Mouse (Mus musculus) intestine, postnatal 0 days (tissue): Measurements from ENCODE around the gene Fam227a. TPM values are rescaled to one million over a fixed set of nuclear protein-coding genes. Genes with fewer than 3 reads are reported as not detected.
"Not testable (repeated sequence)": the region's sequence is repeated elsewhere in the genome, so short reads cannot be mapped to it uniquely, and the experiment has no call there.

Source experiments
- ATAC-seq: fragments of 200-750 bp; cut with Nextera tagmentation; 2 replicates; pipeline ENCODE4 v1.8.0; 2017; ENCODE audit warnings: mild to moderate bottlenecking, moderate TSS enrichment, moderate library complexity
- H3K27ac ChIP-seq: fragments of 300-500 bp; sonication (generic); 2 replicates; pipeline ENCODE4 v1.5.1; 2014; ENCODE audit warnings: mild to moderate bottlenecking, low read depth, low read length, moderate library complexity
- H3K27me3 ChIP-seq: fragments of 300-500 bp; sonication (generic); replicated peaks from 2 replicates; pipeline ENCODE4 v1.6.1; 2014; ENCODE audit warnings: low read length, mixed read lengths; ENCODE audit not compliant: control insufficient read depth, insufficient read depth
- H3K36me3 ChIP-seq: fragments of 300-500 bp; sonication (generic); 2 replicates; pipeline ENCODE4 v1.6.1; 2014; ENCODE audit warnings: mild to moderate bottlenecking, moderate library complexity; ENCODE audit not compliant: control insufficient read depth, insufficient read depth
- H3K4me1 ChIP-seq: fragments of 300-500 bp; sonication (generic); replicated peaks from 2 replicates; pipeline ENCODE4 v1.6.1; 2014; ENCODE audit warnings: antibody characterized with exemption, low read length, mixed read lengths; ENCODE audit not compliant: control insufficient read depth, insufficient read depth
- H3K4me2 ChIP-seq: fragments of 300-500 bp; sonication (generic); replicated peaks from 2 replicates; pipeline ENCODE4 v1.6.1; 2014; ENCODE audit warnings: low read depth, mild to moderate bottlenecking, moderate library complexity
- H3K4me3 ChIP-seq: fragments of 300-500 bp; sonication (generic); 2 replicates; pipeline ENCODE4 v1.5.1; 2014; ENCODE audit warnings: low read depth, low read length
- H3K9ac ChIP-seq: fragments of 300-500 bp; sonication (generic); 2 replicates; pipeline ENCODE4 v1.6.1; 2014; ENCODE audit warnings: mild to moderate bottlenecking, low read depth, low read length
- H3K9me3 ChIP-seq: fragments of 300-500 bp; sonication (generic); 2 replicates; pipeline ENCODE4 v1.6.1; 2016; ENCODE audit warnings: mixed run types; ENCODE audit not compliant: control insufficient read depth
- CTCF ChIP-seq: sonication (generic); IDR thresholded peaks from 2 replicates; pipeline ENCODE4 v1.5.1; 2016; ENCODE audit warnings: low read depth, mild to moderate bottlenecking, control low read depth, antibody characterized with exemption, moderate library complexity
- WGBS: fragments of 180-500 bp; shearing (Covaris S2); extraction: QIAGEN DNeasy Blood & Tissue Kit; methylation state at CpG from one replicate; pipeline ENCODE4 v1.1.7; 2014; 5-methylcytosine and 5-hydroxymethylcytosine counted together
- polyA plus RNA-seq: library from polyadenylated mRNA; unstranded; fragments of >200 nt; fragmentation: Nextera tagmentation; extraction: Ambion mirVana; gene quantifications from 2 replicates; pipeline ENCODE4 v1.2.1, GENCODE M21; 2015

Fam227a gene
- polyA plus RNA-seq, 1 experiment from 2014 or later, result 0.27 TPM

- no peak overlapping the region for H3K4me2 ChIP-seq
- no peaks in the 10 kb centered on the region for H3K9me3 ChIP-seq
- peaks cover 38% of the 10 kb centered on the region for H3K36me3 ChIP-seq
- WGBS, result 55% methylated on average over 2 of the region's 2 CpGs
- H3K4me1 ChIP-seq, result peaks cover 3% of the 10 kb centered on the region; the same call in 1 of the 2 replicates
- H3K4me3 ChIP-seq, result no peak overlapping the region
- TF ChIP-seq CTCF, result no peak
- no peak overlapping the region for H3K27ac ChIP-seq
- H3K9ac ChIP-seq, result no peak overlapping the region
- no peak for ATAC-seq
- no peaks in the 10 kb centered on the region for H3K27me3 ChIP-seq
These were observed 19.2 kb upstream of the Fam227a start for GRCm38 (mm10) chr15:79677936-79678335.

DNA sequence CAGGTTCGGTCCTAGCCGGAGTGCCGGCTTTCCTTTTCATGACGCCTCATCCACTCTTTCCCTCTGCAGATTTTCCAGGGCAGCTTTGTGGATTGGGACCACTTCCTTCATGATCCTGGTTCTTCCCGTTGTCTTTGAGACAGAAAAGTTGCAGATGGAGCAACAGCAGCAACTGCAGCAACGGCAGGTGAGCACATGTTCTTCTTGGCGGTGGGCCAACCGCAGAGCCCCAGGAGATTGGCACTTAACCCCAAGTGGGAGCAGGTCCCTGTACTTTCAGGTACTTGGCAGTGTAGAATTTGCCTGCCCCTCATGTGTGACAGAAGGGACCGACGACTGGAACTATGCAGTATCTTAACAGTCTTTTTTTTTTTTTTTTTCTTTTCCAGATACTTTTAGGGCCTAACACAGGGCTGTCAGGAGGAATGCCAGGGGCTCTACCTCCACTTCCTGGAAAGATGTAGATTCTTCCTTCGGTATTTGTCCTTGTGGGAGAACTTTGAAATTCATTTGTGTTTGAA, 13.1 kb upstream of the Fam227a start:
- H3K4me1 ChIP-seq, H3K9me3 ChIP-seq, ATAC-seq, H3K9ac ChIP-seq, H3K27ac ChIP-seq, H3K27me3 ChIP-seq: not testable (repeated sequence)
- H3K36me3 ChIP-seq, result peaks cover 38% of the 10 kb centered on the region
- H3K4me3 ChIP-seq, result peak overlapping the region; percentile 88; the same call in 1 of the 2 replicates
- WGBS, result 62% methylated on average over 11 of the region's 11 CpGs
- H3K4me2 ChIP-seq, result peak overlapping the region; percentile 81

DNA sequence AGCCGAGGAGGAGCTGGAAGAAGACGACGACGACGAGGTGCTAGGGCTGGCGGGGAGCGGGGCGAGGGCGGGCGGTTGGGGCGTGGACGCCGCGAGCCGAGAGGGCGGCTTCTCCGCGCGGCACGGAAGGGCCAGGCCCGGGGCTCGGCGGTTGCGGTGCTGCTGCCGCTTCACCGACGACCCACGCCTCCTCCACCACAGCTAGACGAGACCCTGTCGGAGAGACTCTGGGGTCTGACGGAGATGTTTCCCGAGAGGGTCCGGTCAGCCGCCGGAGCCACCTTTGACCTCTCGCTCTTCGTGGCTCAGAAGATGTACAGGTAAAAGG, 12.2 kb upstream of the Fam227a start:
- peak; percentile 50 for ATAC-seq
- Histone ChIP-seq H3K9me3 (no peaks in the 10 kb centered on the region), H3K27ac (peak overlapping the region; percentile 71), H3K4me2 (peak overlapping the region; percentile 81), H3K36me3 (peaks cover 30% of the 10 kb centered on the region), H3K4me1 (0 out of 2 replicates have a peak, but pooled peaks cover 3% of the 10 kb centered on the region), H3K27me3 (no peaks in the 10 kb centered on the region), H3K4me3 (peak overlapping the region; percentile 88), H3K9ac (peak overlapping the region; percentile 86)
- under 1% methylated on average over 37 of the region's 37 CpGs for WGBS
- no peak for TF ChIP-seq CTCF

DNA sequence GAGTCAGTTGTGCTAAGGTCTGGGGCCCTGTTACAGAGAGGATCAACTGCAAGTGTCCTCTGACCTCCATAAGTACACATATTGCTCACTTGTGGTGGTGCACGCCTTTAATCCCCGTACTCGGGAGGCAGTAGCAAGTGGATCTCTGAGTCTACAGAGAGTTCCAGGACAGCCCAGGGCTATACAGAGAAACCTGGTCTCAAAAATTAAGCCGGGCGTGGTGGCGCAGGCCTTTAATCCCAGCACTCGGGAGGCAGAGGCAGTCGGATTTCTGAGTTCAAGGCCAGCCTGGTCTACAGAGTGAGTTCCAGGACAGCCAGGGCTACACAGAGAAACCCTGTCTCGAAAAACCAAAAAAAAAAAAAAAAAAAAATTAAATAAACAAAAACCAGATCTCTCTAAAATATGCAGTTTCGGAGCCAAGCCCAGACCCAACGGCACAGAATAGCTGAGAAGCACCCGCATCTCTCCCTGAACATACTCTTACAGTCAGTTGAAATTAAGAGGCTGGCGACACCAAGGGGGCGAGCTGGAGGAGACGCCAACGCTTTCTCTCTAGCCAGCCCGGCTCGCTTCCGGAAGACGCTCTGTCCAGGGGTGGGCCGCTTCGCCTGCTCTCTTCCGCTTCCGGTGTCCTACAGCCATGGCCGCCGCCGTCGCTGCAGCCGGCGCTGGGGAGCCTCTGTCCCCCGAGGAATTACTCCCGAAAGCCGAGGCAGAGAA, 11.7 kb upstream of the Fam227a start, which contains the start of gene Tomm22:
TSS of gene Tomm22 (plus strand) at position 613 of the 723 bp plus-strand sequence.
- Histone ChIP-seq H3K4me2 (peak within 1 kb of the TSS; percentile 81), H3K9me3 (no peaks in the 10 kb centered on the region), H3K4me1 (0 out of 2 replicates have a peak, but pooled peaks cover 3% of the 10 kb centered on the region), H3K36me3 (peaks cover 33% of the 10 kb centered on the region), H3K9ac (peak within 1 kb of the TSS; percentile 86), H3K27me3 (no peaks in the 10 kb centered on the region), H3K27ac (peak within 1 kb of the TSS; percentile 71), H3K4me3 (peak within 1 kb of the TSS; percentile 88)
- 14% methylated on average over 33 of the region's 33 CpGs for WGBS
- peak; percentile 79 for TF ChIP-seq CTCF
- peak; percentile 92 for ATAC-seq

DNA sequence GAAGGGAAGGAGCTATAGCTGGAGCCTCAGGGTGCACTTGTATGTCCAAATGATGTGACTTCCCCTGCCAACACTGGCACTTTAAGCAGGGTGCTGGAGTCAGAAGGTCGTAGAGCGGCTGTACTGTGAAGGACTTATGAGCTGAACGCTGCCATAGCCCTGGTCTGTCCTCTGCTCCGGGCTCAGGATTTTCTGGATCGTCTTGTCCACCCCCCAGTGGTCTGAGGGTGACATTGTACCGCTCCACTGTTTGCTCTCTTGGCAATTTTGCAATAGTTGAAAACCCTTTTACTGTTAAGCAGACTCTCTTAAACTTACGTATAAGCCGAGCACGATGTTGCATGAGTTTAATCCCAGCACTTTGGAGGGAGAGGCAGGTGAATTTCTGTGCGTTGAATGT, 10.4 kb upstream of the Fam227a start:
- Histone ChIP-seq H3K27me3 (no peaks in the 10 kb centered on the region), H3K4me1 (0 out of 2 replicates have a peak, but pooled peaks cover 3% of the 10 kb centered on the region), H3K9ac (no peak overlapping the region), H3K4me3 (no peak overlapping the region), H3K27ac (no peak overlapping the region), H3K36me3 (peaks cover 21% of the 10 kb centered on the region), H3K9me3 (no peaks in the 10 kb centered on the region), H3K4me2 (no peak overlapping the region)
- TF ChIP-seq CTCF, result peak; percentile 45
- 67% methylated on average over 10 of the region's 10 CpGs for WGBS
- no peak for ATAC-seq

- Histone ChIP-seq H3K27ac (no peak overlapping the region), H3K27me3 (no peaks in the 10 kb centered on the region), H3K4me3 (no peak overlapping the region), H3K4me1 (no peaks in the 10 kb centered on the region), H3K9me3 (no peaks in the 10 kb centered on the region), H3K4me2 (no peak overlapping the region), H3K9ac (no peak overlapping the region), H3K36me3 (peaks cover 14% of the 10 kb centered on the region; the same call in 1 of the 2 replicates)
- WGBS, result 93% methylated on average over 8 of the region's 8 CpGs
- no peak for TF ChIP-seq CTCF
- ATAC-seq, result no peak
These were observed 5.9 kb upstream of the Fam227a start for GRCm38 (mm10) chr15:79664666-79665065.
